Mouse (Mus musculus) ovary, postnatal 10 days (tissue): ENCODE results near the gene Bbs9.

ENCODE experiments used
- DNase-seq: peaks from one replicate; pipeline ENCODE4 v3.0.0; 2022; ENCODE audit warnings: low spot score

The Bbs9 gene

GRCm38 (mm10) chr9:22632800-22633485 is 157.4 kb downstream of the Bbs9 start:
- DNase-seq: no peak

- no peak for DNase-seq
Observed at GRCm38 (mm10) chr9:22638502-22638901, 163.0 kb downstream of the Bbs9 start.

GRCm38 (mm10) chr9:22640683-22641431 is 165.3 kb downstream of the Bbs9 start:
- no peak for DNase-seq

- no peak for DNase-seq
Observed at GRCm38 (mm10) chr9:22645844-22646390, 170.4 kb downstream of the Bbs9 start.

- DNase-seq: no peak
Observed at GRCm38 (mm10) chr9:22646461-22646860, 170.9 kb downstream of the Bbs9 start.

GRCm38 (mm10) chr9:22648163-22648562 is 172.6 kb downstream of the Bbs9 start:
- DNase-seq: no peak

GRCm38 (mm10) chr9:22649606-22650005 is 174.1 kb downstream of the Bbs9 start:
- DNase-seq: no peak

DNA sequence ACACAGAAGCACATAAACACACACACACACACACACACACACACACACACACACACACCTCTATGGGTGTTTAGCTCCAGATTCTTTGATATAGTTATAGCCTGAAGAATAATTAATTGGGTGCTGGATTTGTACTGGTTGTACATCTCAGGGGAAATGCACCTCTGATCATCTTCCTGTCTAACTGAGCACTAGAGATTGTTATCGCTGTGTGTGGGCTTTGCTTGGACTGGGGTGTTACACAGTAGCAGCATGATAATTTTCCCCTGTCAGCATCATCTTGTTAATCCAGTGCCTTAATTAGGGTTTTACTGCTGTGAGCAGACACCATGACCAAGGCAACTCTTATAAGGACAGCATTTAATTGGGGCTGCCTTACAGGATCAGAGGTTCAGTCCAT is 175.3 kb downstream of the Bbs9 start:
- no peak for DNase-seq

- no peak for DNase-seq
Observed at GRCm38 (mm10) chr9:22651619-22652018, 176.1 kb downstream of the Bbs9 start.

- no peak for DNase-seq
Observed at GRCm38 (mm10) chr9:22654726-22655393, 179.3 kb downstream of the Bbs9 start.

GRCm38 (mm10) chr9:22657216-22657615 is 181.7 kb downstream of the Bbs9 start:
- no peak for DNase-seq

GRCm38 (mm10) chr9:22665155-22665554 is 189.6 kb downstream of the Bbs9 start:
- no peak for DNase-seq

DNA sequence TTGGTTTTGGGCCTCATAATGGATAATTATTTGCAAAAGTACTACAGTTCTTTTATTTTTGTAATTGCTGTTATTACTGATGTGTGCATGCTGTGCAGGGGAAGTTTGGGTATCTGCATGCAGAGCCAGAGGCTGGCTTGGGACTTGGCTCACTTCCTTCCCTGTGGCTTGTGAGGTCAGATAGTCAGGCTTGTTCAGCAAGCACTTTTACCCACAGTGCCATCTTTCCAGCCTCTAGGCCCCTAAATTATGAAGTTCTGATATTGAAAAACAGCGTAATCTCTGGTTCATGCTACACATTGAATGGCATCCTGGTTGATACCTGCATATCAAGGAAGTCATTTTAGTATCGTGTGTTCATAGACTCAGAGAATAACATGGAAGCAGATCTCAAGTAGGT is 197.4 kb downstream of the Bbs9 start:
- no peak for DNase-seq

DNA sequence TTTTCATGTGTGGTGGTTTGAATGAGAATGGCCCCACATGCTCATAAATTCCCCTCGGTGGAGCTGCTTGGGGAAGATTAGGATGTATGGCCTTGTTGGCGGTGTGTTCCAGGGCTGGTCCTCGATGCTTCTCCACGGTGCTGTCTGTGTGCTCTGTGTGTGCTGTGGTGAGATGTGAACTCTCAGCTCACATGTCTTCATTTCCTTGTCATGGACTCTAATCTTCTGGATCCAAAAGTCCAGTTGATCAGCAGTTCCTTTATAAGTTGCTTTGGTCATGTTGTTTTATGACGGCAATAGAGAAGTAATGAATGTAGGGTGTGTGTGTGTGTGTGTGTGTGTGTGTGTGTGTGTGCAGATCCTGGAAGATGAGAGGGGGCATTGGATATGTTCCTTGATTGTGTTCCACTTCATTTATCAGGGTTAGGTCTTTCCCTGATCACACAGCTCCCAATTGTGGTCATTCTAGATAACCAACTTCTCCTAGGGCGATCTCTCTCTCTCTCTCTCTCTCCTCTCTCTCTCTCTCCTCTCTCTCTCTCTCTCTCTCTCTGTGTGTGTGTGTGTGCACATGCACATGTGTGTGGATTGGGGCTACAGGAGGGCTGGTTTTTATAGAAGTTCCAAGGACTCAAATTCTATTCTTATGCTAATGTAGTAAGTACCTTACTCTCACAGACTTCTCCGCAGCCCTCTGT is 201.8 kb downstream of the Bbs9 start:
- no peak for DNase-seq

DNA sequence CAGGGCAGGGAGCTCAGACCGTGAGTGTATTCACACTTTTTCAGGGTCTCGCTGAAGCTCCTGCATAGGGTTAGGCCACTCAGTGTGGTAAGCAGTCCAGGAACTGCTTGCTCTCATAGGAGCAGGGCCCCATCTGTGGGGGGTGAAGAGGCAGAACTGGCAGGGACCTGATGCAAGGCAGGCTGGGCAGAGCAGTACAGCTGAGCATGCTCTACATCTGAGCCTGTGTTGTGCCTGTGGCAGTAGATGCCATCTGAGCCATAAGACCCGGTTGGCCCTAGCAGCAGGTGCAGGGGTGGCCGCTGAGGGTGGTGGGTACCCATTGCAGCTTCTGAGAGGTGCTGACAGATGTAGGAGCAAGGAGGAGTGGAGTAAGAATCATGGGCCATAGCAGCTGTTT is 202.5 kb downstream of the Bbs9 start:
- DNase-seq: no peak

GRCm38 (mm10) chr9:22678496-22678895 is 203.0 kb downstream of the Bbs9 start:
- DNase-seq: no peak

GRCm38 (mm10) chr9:22679485-22679884 is 204.0 kb downstream of the Bbs9 start:
- no peak for DNase-seq

DNA sequence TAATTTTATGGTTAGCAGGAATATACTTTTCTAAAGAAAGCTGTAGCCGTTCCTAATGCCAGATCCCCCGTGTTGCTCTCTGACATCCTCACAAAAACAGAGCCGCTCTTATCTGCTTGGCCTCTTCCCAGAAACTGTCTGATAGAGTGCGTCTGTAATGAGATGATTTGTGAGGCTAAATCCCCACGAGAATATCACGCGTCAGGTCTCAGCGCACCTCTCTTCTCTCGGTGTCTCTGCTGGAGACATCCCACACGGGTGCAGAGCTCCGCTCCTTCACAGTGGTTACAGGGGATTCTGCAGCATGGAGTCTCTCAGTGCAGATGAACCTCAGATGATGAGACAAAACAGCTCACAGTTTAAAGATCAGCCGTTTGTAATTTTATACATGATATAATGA is 204.5 kb downstream of the Bbs9 start:
- no peak for DNase-seq

DNA sequence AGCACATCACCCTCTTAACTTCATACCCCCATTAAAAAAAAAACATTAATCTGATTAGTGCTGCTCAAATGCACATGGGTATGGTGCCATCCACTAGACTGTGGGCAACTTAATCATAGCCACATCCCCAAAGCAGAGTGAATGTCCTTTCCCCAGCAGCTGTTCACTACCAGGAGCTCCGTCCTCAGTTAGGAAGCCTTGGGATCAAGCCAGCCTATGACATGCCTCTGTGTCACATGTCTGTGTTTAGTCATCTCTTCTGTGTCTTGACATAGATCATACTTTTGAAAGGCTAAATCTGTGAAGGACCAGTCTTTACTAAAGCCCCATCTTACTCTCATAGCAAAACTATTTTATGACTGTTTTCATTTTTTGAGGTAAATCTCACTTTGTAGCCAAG is 205.0 kb downstream of the Bbs9 start:
- no peak for DNase-seq

GRCm38 (mm10) chr9:22683786-22684185 is 208.3 kb downstream of the Bbs9 start:
- no peak for DNase-seq

DNA sequence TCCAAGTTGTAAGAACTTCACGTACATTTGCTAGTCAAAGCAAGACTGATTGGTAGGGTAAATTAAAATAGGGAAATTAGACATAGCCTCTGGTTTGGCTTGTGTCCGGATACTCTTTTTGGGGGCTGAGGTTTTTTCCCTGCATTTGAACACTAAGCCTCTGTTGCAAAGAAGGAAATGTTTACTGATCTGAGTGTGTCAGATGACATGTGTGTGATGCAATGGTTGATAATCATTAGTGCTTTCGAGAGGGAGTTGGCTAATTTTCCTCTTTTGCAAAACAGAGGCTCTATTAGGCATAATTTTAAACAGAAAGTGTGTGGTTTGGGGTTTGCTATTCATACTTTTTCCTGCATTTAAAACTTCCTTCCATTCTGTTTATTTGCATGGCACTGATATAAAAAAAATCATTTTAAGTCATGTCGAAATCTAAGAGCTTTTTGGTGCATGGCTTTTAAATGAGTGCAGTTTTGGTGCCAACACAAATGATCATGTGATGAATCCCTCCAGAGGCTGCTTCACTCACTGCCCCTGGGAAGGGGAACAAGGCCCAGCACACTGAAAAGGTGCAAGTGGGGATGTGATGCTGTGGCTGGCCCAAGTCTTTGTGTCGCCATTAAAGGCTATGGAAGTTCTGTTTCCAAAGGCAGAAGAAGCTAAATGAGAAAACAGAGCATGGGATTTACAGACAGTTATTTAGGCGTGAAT is 211.4 kb downstream of the Bbs9 start:
- DNase-seq: no peak

DNA sequence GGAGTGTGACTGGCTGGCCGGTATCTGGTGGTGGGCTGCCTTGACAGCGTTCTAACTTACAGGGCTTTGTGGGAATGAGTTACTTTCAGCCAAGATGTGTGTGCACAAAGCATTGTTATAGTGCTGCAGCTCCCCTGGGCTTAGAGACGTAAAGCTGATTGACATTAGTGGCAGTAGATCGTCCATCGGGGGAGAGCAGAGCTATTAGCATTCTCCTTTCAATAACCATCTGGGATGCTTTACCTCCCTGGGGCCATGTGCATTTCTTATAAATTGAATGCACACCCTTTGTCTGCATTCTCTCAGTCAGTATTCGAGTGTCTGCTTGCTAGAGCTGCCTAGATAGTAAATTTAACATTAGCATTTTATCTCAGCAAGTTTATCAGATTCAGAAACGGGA is 214.7 kb downstream of the Bbs9 start:
- no peak for DNase-seq
